In genomic region chr2:170453809-170454208, GRCm38 (mm10) we compare ENCODE assay signal across 20 mouse cellular contexts. TPM values are rescaled to one million over a fixed set of nuclear protein-coding genes. Genes with fewer than 3 reads are reported as not detected.
"Had no signal": no experiment of that assay in that cellular context is flagged by ENCODE, and none has a peak within 500 bp of the region (broad histone marks: within the 10 kb centered on the region; RNA-seq: fewer than 3 reads in every experiment).

No protein-coding gene starts in this region.

RNA-seq across cellular contexts. Expression of gene Bcas1, which starts 26.2 kb away (rescaled TPM):
- polyA plus RNA-seq: macrophage had no signal

RNA-seq across cellular contexts. Expression of gene Cyp24a1, which starts 43.1 kb away (rescaled TPM):
- polyA plus RNA-seq: limb, embryonic 10.5 days; limb, embryonic 11.5 days; limb, embryonic 12.5 days; limb, embryonic 13.5 days; limb, embryonic 15.5 days; liver, adult 2 months; liver, embryonic 11.5 days; liver, embryonic 12.5 days; liver, embryonic 14.5 days; liver, embryonic 15.5 days; liver, embryonic 16.5 days; liver, postnatal 0 days; lung, adult 2 months; lung, embryonic 14.5 days; lung, embryonic 15.5 days; lung, embryonic 16.5 days; lung, postnatal 0 days; macrophage; midbrain, embryonic 10.5 days; neural tube, embryonic 11.5 days had no signal
